Mouse (Mus musculus) cortical plate, adult 2 months (tissue): ENCODE measurements around the gene Enam.

Experiments
- CTCF ChIP-seq: fragments of 200-500 bp; IDR thresholded peaks from 2 replicates; pipeline ENCODE4 v1.5.1; 2011; ENCODE audit warnings: mild to moderate bottlenecking, control low read depth, low read length; ENCODE audit not compliant: insufficient read depth; ENCODE audit errors: extremely low read depth
- POLR2A ChIP-seq: fragments of 200-500 bp; IDR thresholded peaks from 2 replicates; pipeline ENCODE4 v1.6.1; 2011; ENCODE audit warnings: mild to moderate bottlenecking, low read length, control low read depth; ENCODE audit not compliant: insufficient read depth; ENCODE audit errors: extremely low read depth

DNA sequence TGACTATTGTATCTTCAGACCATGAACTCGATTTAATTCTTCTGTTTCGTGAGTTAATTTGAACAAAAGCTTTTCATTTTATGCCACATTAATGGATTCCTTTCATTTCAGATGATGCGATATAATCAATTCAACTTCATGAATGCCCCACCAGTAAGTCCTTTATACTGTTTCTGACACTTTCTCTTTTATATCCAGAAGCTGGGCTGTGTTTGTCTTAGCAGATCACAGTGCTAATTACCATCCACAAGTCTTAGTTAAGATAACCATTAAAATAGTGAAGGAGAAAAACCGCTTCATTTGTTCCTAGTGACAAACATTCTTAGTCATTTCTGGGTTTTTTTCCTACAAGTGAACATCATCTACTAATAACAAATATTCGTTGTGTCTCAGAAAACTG is 3.3 kb downstream of the Enam start:
- TF ChIP-seq POLR2A: no peak
- no peak for TF ChIP-seq CTCF
